Mouse (Mus musculus) left cerebral cortex, adult 11 months (tissue): ENCODE data around the gene Pcbp4.
"Not testable (repeated sequence)": the region's sequence is repeated elsewhere in the genome, so short reads cannot be mapped to it uniquely, and the experiment has no call there.

Experiments
- DNase-seq: peaks from one replicate; pipeline ENCODE4 v3.0.0; 2022; ENCODE audit warnings: low spot score

The Pcbp4 gene

DNA sequence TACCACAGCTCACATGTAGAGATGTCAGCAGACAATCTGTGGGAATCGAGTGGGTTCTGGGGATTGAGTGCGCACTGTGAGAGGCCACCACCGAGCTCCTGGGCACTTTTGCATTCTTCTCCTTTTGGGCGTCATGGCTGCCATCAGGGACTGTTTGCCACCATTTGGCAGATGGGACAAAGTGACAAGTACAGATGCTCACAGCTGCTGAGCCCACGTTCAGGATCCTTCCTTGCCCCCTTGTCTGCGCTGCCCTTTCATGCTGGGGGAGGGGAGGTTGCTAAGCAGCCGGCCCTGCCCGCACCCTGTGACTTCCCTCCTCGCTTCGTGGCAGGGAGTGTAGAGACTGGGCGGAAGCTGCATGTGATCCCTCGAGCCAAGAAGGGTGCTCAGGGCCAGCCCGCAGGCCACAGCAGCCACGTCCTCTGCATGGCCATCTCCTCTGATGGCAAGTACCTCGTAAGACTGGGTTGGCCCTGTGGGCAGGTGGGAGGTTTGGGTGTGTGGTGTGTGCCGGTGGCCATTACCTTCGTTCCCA is 29.6 kb downstream of the Pcbp4 start:
- no peak for DNase-seq

DNA sequence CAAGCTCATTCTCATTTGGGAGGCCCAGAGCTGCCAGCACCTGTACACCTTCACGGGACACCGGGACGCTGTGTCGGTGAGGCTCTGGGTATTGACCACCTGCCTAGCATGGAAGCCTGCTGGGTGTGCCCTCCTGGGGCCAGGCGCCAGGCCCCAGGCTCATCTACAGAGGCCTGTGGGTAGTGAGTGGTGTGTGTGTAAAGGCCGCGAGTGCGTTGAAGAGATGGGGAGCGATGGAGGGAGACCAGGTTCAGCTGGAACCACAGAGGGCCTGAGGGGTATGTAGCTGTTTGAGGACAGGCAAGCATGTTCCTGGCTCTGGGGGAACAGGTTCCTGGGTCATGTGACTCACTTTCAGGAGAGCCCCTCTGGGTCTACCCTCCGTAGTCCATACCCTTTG is 30.0 kb downstream of the Pcbp4 start:
- no peak for DNase-seq

DNA sequence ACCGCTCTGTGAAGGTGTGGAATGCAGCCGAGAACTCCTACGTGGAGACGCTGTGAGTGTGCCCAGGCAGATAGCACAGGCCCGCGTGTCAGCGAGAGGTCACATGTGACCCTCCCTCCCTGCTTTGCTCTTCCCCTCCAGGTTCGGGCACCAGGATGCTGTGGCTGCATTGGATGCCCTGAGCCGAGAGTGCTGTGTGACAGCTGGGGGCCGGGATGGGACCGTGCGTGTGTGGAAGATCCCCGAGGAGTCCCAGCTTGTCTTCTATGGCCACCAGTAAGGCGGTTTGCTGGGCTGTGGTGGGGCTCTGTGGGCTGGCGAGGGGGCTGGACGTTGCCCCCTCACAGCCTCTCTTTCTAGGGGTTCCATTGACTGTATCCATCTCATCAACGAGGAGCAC is 30.5 kb downstream of the Pcbp4 start:
- DNase-seq: no peak

DNA sequence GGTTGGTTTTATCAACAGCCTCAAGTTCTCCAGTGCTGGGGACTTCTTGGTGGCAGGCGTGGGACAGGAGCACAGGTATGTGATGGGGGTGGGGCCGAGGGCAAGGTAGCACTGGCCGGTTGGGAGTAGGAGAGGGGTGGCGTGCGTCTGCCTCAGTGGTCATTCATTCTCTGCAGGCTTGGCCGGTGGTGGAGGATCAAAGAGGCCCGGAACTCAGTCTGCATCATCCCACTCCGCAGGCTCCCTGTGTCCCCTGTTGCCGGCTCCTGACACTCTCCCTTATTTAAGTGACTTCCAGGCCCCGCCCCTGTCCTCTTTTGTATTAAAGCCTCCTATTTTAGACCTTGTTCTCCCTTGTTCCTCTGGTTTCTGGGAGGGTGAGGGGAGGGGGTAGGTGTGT is 32.0 kb downstream of the Pcbp4 start:
- DNase-seq: no peak

DNA sequence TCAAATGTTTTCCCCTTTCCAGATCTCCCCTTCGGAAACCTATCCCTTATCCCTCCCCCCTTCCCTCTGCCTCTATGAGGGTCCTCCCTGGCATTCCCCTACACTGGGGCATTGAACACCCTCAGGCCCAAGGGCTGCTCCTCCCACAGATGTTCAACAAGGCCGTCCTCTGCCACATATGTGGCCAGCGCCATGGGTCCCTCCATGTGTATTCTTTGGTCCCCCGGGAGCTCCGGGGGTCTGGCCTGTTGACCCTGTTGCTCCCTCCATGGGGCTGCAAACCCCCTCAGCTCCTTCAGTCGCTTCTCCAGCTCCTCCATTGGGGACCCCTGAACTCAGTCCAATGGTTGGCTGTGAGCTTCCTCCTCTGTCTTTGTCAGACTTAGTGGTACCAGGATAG is 34.5 kb downstream of the Pcbp4 start:
- DNase-seq: not testable (repeated sequence)

DNA sequence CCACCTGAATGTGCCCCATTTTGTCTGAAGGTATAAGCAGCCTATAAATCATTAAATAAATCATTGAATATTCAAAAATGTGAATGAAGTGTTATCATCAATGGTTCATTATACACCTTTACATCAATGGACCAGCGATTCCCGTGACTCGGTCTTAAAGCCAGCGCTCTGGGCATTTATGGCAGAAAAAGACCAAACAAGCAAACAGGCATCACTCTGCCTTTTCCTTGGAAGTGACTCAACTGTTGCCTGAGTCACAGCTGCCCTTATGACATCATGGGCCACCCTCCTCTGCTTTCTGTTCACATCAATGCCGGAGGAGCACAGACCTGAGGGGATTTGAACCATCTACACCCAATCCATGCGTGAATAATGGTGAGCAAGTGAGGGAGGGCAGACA is 46.6 kb downstream of the Pcbp4 start, which contains the start of gene Iqcf1:
TSS of gene Iqcf1 (plus strand) at position 301 of the 400 bp plus-strand sequence.
- no peak for DNase-seq

DNA sequence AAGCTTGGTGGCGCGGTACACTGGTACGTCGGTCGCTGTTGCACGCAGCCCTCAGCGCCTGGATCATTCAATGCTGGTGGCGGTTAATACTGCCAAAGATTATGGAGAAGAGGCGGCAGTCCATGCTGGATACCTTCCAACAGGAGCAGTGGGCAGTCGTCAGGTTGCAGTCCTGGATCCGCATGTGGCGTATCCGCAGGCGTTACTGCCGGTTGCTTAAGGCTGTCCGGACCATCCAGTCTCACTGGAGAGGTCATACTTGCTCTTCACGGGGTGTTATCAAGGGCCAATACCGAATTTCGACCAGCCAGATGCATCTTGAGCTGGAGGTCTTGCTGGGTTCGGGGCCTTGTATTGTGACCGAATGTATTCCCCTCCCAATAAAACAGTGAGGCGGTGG is 48.8 kb downstream of the Pcbp4 start:
- DNase-seq: no peak

DNA sequence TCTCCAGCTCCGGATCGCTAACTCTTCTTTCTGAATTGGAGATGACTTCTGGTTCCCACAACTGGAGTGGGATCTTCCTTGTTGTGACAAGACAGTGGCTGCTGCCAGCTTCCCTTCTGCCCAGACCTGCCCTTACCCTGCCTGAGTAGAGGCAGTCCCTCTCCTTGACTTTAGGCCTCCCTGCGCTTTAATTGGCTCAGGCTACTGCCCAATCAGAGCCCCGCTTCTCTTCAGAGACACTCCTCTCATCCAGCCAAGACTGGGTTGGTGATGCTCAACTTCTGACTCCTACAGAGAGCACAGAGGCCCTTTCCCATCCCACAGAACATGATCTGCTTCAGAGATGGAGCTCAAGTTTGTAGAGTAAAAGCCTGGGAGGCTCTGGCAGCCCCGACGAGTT is 51.2 kb downstream of the Pcbp4 start:
- DNase-seq: no peak

DNA sequence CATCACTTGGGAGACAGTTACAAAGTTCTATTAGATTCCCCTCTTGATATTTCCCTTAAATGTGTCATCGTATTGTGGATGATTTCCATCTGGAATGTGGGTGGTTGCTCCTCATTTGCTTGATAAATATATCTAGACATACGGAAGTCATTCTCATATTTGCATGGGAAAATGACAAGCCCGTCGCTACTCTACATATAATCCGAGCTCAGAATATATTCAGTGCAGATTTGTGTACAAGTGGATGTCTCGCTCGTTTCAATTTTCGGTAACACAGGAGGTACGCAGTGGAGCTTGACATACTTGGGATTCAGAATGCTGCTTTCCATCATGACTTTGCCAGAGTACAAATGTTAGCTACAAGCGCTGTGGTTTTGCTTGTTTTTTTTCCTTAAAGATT is 56.3 kb downstream of the Pcbp4 start:
- DNase-seq: no peak

DNA sequence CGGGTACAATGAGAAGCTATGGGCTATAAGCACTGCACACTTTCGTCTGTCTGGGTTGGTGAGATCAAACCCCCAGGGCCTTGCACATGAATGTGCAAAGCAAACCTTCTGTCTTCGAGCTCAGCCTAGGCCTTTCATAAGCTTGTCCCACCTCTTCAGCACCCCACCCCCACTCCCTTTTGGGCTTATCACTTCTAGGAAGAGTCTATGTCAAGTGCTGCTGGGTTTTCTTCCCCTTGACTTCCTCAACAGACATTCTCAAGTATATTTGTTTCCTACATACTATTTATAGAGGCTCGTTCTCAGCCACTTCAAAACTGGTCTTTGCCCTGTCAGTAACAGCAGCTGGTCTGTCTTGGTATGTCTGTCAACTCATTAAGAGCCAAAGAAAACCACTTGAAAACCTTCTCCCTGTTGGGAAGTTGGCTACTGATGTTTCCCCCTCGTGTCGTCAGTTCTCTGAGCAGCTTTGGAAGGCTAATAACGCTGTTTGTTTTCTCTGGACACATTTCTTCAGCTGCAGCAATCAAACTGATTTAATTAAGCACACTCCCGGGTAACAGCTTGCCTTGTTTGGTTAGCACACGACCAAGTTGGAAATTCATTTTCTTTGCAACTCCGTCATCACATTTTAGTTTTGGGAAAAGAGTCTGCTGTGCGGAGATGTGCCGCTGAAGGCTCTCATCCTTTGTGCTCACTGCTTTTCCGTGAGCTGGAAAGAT is 59.8 kb downstream of the Pcbp4 start:
- DNase-seq: no peak

DNA sequence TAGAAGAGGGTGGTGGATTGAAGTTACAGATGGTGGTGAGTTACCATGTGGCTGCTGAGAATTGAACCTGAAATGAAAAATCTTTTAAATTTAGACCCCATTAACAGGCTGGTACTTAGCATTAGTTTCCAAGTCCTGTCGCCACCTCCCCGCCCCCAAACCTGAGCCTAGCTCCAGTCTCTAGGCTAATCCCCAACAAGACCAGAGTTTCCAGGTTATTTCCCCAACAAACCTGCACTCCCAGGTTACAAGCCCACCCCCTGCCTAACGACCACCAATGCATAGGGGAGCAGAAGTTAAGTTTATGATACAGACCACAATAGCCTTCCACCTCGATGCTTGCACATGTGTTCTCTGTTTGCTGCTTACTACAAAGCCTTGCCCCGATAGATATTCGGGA is 60.5 kb downstream of the Pcbp4 start:
- no peak for DNase-seq
